Mouse (Mus musculus): Measurements from ENCODE around the gene Plekha1. TPM values are rescaled to one million over a fixed set of nuclear protein-coding genes. Genes with fewer than 3 reads are reported as not detected.

Plekha1 gene
- polyA plus RNA-seq, 1 experiment: 157 TPM

GRCm38 (mm10) chr7:130897201-130897600 lies 31.6 kb downstream of the Plekha1 start:
- TF ChIP-seq CTCF (IDR thresholded peaks at IDR 0.05; ENCODE audit: borderline replicate concordance, extremely low read depth, insufficient read depth, insufficient read length): no peak
- TF ChIP-seq POLR2A (IDR thresholded peaks at IDR 0.05; ENCODE audit: borderline replicate concordance, extremely low read depth, insufficient read depth, insufficient read length, poor library complexity, severe bottlenecking): no peak
- no peak for DNase-seq (ENCODE audit: low read depth)

DNA sequence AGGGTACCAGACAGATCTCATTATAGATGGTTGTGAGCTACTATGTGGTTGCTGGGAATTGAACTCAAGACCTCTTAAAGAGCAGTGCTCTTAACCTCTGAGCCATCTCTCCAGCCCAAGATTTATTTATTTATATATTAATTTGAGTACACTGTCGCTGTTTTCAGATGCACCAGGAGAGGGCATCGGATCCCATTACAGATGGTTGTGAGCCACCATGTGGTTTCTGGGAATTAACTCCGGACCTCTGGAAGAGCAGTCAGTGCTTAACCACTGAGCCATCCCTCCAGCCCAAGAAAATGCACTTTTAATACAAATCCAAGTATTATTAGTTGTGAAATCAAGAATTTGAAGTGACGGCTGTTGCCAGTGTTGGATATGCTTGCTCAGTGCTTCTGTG lies 32.8 kb downstream of the Plekha1 start:
- DNase-seq (ENCODE audit: low read depth): no peak
- TF ChIP-seq POLR2A (IDR thresholded peaks at IDR 0.05; ENCODE audit: borderline replicate concordance, extremely low read depth, insufficient read depth, insufficient read length, poor library complexity, severe bottlenecking) (no peak), CTCF (IDR thresholded peaks at IDR 0.05; ENCODE audit: borderline replicate concordance, extremely low read depth, insufficient read depth, insufficient read length) (no peak)

DNA sequence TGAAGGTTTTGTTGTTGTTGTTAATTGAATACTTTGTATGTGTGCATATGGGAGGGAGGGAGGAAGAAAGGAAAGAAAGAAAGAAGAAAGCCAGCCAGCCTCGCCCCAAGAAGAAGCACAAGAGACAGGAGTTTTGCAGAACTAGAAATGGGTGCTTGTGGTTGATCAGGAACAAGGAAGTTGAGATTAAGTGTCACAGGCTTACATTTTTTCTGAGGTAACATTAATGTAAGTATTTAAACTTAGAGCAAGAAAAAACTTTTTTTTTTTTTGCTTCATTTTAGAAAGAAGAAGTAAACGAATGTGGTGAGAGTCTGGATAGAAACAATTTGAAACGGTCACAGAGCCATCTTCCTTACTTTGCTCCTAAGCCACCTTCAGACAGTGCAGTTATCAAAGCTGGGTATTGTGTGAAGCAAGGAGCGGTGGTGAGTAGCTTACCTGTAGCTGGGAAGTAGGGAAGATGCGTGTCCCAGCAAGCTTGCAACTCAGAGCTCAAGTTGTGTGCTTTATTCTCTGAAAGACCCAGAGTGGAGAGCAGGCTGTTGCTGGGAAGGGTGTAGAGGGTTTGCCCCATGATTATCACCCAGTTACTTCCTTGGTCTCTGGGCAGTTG lies 34.8 kb downstream of the Plekha1 start:
- DNase-seq (ENCODE audit: low read depth): no peak
- TF ChIP-seq POLR2A (IDR thresholded peaks at IDR 0.05; ENCODE audit: borderline replicate concordance, extremely low read depth, insufficient read depth, insufficient read length, poor library complexity, severe bottlenecking): no peak
- TF ChIP-seq CTCF (IDR thresholded peaks at IDR 0.05; ENCODE audit: borderline replicate concordance, extremely low read depth, insufficient read depth, insufficient read length): no peak

DNA sequence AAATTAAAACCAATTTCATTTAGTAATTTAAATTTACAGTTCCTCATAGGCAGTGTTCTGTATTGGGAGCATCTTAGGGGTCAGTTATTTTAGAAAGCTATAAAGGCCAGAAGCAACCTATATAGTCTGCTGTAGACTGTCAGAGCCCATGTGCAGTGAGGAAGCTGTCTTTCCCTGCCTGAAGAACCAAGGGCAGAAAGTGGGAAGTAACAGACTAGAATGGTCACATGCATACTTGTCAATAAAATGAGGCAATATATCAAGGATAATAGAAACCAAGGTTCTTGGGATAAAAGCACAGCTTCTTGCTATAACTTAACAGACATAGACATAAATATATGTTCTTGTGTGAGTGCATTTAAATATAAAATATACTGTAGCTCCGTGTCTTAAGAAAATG lies 37.4 kb downstream of the Plekha1 start:
- no peak for DNase-seq (ENCODE audit: low read depth)
- TF ChIP-seq CTCF (IDR thresholded peaks at IDR 0.05; ENCODE audit: borderline replicate concordance, extremely low read depth, insufficient read depth, insufficient read length): no peak
- TF ChIP-seq POLR2A (IDR thresholded peaks at IDR 0.05; ENCODE audit: borderline replicate concordance, extremely low read depth, insufficient read depth, insufficient read length, poor library complexity, severe bottlenecking): no peak

GRCm38 (mm10) chr7:130903505-130904074 lies 38.0 kb downstream of the Plekha1 start:
- no peak for TF ChIP-seq POLR2A (IDR thresholded peaks at IDR 0.05; ENCODE audit: borderline replicate concordance, extremely low read depth, insufficient read depth, insufficient read length, poor library complexity, severe bottlenecking)
- TF ChIP-seq CTCF (IDR thresholded peaks at IDR 0.05; ENCODE audit: borderline replicate concordance, extremely low read depth, insufficient read depth, insufficient read length): no peak
- no peak for DNase-seq (ENCODE audit: low read depth)

GRCm38 (mm10) chr7:130904571-130905365 lies 39.2 kb downstream of the Plekha1 start:
- TF ChIP-seq CTCF (IDR thresholded peaks at IDR 0.05; ENCODE audit: borderline replicate concordance, extremely low read depth, insufficient read depth, insufficient read length): no peak
- TF ChIP-seq POLR2A (IDR thresholded peaks at IDR 0.05; ENCODE audit: borderline replicate concordance, extremely low read depth, insufficient read depth, insufficient read length, poor library complexity, severe bottlenecking): no peak
- DNase-seq (ENCODE audit: low read depth): no peak

GRCm38 (mm10) chr7:130910841-130911240 lies 45.3 kb downstream of the Plekha1 start:
- TF ChIP-seq CTCF (IDR thresholded peaks at IDR 0.05; ENCODE audit: borderline replicate concordance, extremely low read depth, insufficient read depth, insufficient read length): no peak
- TF ChIP-seq POLR2A (IDR thresholded peaks at IDR 0.05; ENCODE audit: borderline replicate concordance, extremely low read depth, insufficient read depth, insufficient read length, poor library complexity, severe bottlenecking): no peak
- no peak for DNase-seq (ENCODE audit: low read depth)

- DNase-seq (ENCODE audit: low read depth): peak; percentile 86
- no peak for TF ChIP-seq POLR2A (IDR thresholded peaks at IDR 0.05; ENCODE audit: borderline replicate concordance, extremely low read depth, insufficient read depth, insufficient read length, poor library complexity, severe bottlenecking)
- peak; percentile 46 for TF ChIP-seq CTCF (IDR thresholded peaks at IDR 0.05; ENCODE audit: borderline replicate concordance, extremely low read depth, insufficient read depth, insufficient read length)
Measured at GRCm38 (mm10) chr7:130914693-130915363, 49.3 kb downstream of the Plekha1 start.

GRCm38 (mm10) chr7:130918260-130918659 lies 52.7 kb downstream of the Plekha1 start:
- TF ChIP-seq POLR2A (IDR thresholded peaks at IDR 0.05; ENCODE audit: borderline replicate concordance, extremely low read depth, insufficient read depth, insufficient read length, poor library complexity, severe bottlenecking) (no peak), CTCF (IDR thresholded peaks at IDR 0.05; ENCODE audit: borderline replicate concordance, extremely low read depth, insufficient read depth, insufficient read length) (no peak)
- no peak for DNase-seq (ENCODE audit: low read depth)

DNA sequence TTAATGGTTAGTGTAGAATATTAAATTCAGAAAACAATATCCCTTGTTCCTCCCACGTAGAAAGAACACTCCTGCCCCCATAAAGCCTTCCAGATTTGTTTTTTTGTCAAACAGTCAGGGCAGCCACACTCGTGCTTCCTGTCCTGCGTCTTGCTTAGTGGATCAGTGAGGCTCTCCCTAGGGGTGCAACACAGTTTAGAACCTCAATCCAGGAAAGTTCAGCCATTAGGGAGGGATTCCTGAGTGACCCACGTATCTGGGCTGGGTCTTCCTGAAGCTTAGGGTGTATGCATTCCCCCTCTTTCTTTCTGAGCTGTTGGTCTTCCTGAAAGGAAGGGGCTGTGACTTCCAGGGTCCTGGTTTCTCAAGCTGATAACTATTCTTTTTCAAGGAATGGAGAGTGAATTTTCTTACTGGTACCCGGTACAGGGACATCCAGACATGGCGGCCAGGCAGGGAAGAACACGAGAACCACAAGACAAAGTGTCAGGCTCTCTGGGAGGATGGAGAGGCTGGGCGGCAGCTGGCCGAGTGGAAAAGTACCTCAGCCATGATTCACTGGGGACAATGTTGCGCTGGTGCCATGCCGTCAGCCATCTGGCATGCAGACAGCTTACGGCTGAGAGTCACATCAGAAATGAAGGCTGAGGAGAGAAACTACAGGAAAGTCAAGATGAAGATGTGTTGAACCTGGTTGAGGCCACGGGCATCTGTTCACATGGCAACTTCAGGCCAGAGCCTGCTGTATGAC lies 57.6 kb downstream of the Plekha1 start:
- peak; percentile 19 for DNase-seq (ENCODE audit: low read depth)
- TF ChIP-seq POLR2A (IDR thresholded peaks at IDR 0.05; ENCODE audit: borderline replicate concordance, extremely low read depth, insufficient read depth, insufficient read length, poor library complexity, severe bottlenecking): no peak
- TF ChIP-seq CTCF (IDR thresholded peaks at IDR 0.05; ENCODE audit: borderline replicate concordance, extremely low read depth, insufficient read depth, insufficient read length): no peak
